9 mouse cellular contexts compared by ENCODE assay signal in the genomic region with DNA sequence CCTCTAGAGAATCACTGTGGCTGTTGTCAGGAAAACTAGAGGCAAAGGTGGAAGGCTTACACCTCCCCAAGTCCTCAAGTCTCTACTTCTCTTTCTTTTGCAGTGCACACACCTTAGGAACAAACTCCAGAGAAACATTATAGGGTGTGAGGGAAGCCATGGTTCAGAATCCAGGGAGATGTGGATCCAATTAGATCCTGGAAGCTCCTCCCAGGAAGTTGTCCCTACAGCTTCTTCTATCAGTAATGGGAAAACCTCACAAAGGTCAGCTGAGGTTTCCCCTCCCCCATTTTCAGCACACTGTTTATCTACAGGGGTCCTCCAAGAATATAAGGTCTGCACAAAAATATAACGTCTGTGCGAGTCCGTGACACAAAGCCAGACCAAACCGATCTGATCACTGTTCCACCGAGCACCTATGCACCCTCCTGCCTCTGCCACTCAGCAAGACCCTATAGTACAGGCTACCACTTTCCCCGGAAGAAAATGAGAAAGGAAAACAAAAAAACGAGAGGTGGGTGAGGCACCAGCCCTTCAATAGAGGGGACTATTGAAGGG. TPM values are rescaled to one million over a fixed set of nuclear protein-coding genes. Genes with fewer than 3 reads are reported as not detected.
DNase-seq lines count a peak whose midpoint lies in the region; ATAC-seq and TF ChIP-seq lines count a peak whose summit lies in the region.
"Had no signal": no experiment of that assay in that cellular context is flagged by ENCODE, and none has a peak within 500 bp of the region (broad histone marks: within the 10 kb centered on the region; RNA-seq: fewer than 3 reads in every experiment).

No protein-coding gene starts in this region.

- ATAC-seq in lung, postnatal 0 days, result no peak
- ATAC-seq in forebrain, postnatal 0 days, result no peak
- ATAC-seq in liver, embryonic 14.5 days (ENCODE audit: insufficient read depth), result no peak
- no peak for ATAC-seq in stomach, postnatal 0 days (ENCODE audit: low FRiP score, low TSS enrichment)

- 38% methylated on average over 7 of the region's 7 CpGs for WGBS in lung, postnatal 0 days
- WGBS in forebrain, postnatal 0 days, result 50% methylated on average over 7 of the region's 7 CpGs
- 26% methylated on average over 7 of the region's 7 CpGs for WGBS in liver, embryonic 14.5 days (ENCODE audit: insufficient replicate concordance)
- WGBS in stomach, postnatal 0 days, result 52% methylated on average over 7 of the region's 7 CpGs

- H3K27me3 ChIP-seq in lung, postnatal 0 days (replicated peaks; ENCODE audit: insufficient read depth, low read length), result no peaks in the 10 kb centered on the region
- H3K27me3 ChIP-seq in forebrain, postnatal 0 days (ENCODE audit: insufficient read depth, low read length), result no peaks in the 10 kb centered on the region
- H3K27me3 ChIP-seq in liver, embryonic 14.5 days (ENCODE audit: control insufficient read depth, insufficient read depth, low read length), result peaks cover 2% of the 10 kb centered on the region; the same call in 1 of the 2 replicates
- no peaks in the 10 kb centered on the region for H3K27me3 ChIP-seq in stomach, postnatal 0 days (ENCODE audit: control insufficient read depth, insufficient read depth, low read length)

- peak overlapping the region; percentile 87 for H3K27ac ChIP-seq in lung, postnatal 0 days (ENCODE audit: low read length)
- H3K27ac ChIP-seq in forebrain, postnatal 0 days (ENCODE audit: low read depth, low read length), result peak overlapping the region; percentile 54; the same call in 1 of the 2 replicates
- no peak overlapping the region for H3K27ac ChIP-seq in liver, embryonic 14.5 days
- H3K27ac ChIP-seq in stomach, postnatal 0 days (replicated peaks), result peak overlapping the region; percentile 86

- H3K36me3 ChIP-seq in lung, postnatal 0 days (ENCODE audit: insufficient read depth, low read length), result no peaks in the 10 kb centered on the region
- H3K36me3 ChIP-seq in forebrain, postnatal 0 days (ENCODE audit: insufficient read depth), result no peaks in the 10 kb centered on the region
- H3K36me3 ChIP-seq in liver, embryonic 14.5 days (replicated peaks; ENCODE audit: control insufficient read depth, insufficient read depth, low read depth), result no peaks in the 10 kb centered on the region
- no peaks in the 10 kb centered on the region for H3K36me3 ChIP-seq in stomach, postnatal 0 days (ENCODE audit: control insufficient read depth, insufficient read depth, low read length)

- H3K4me1 ChIP-seq in lung, postnatal 0 days (ENCODE audit: insufficient read depth, low read depth, low read length), result peaks cover 36% of the 10 kb centered on the region
- H3K4me1 ChIP-seq in forebrain, postnatal 0 days (ENCODE audit: insufficient read depth), result peaks cover 41% of the 10 kb centered on the region
- peaks cover 3 to 27% of the 10 kb centered on the region in 2 experiments for H3K4me1 ChIP-seq in liver, embryonic 14.5 days (replicated peaks; ENCODE audit: control insufficient read depth in 2 of 2, insufficient read depth in 2 of 2, low read length in 1 of 2)
- H3K4me1 ChIP-seq in stomach, postnatal 0 days (replicated peaks; ENCODE audit: control insufficient read depth, insufficient read depth), result peaks cover 14% of the 10 kb centered on the region

- H3K9ac ChIP-seq in lung, postnatal 0 days (replicated peaks; ENCODE audit: low read depth), result peak overlapping the region; percentile 2; the same call in 1 of the 2 replicates
- H3K9ac ChIP-seq in forebrain, postnatal 0 days, result peak overlapping the region; percentile 66; the same call in 1 of the 2 replicates
- H3K9ac ChIP-seq in liver, embryonic 14.5 days (replicated peaks), result no peak overlapping the region
- peak overlapping the region; percentile 2; the same call in 1 of the 2 replicates for H3K9ac ChIP-seq in stomach, postnatal 0 days (ENCODE audit: low read length)

- TF ChIP-seq EP300 in lung, postnatal 0 days (IDR thresholded peaks at IDR 0.05), result no peak
- TF ChIP-seq EP300 in liver, embryonic 14.5 days (IDR thresholded peaks at IDR 0.05; ENCODE audit: low read depth), result no peak
- no peak for TF ChIP-seq EP300 in stomach, postnatal 0 days (optimal IDR thresholded peaks at IDR 0.05)

- TF ChIP-seq CTCF in lung, postnatal 0 days (IDR thresholded peaks at IDR 0.05), result no peak
- TF ChIP-seq CTCF in forebrain, postnatal 0 days (IDR thresholded peaks at IDR 0.05; ENCODE audit: low read depth), result no peak
- no peak for TF ChIP-seq CTCF in liver, embryonic 14.5 days (IDR thresholded peaks at IDR 0.05; ENCODE audit: low read depth)
- TF ChIP-seq CTCF in stomach, postnatal 0 days (IDR thresholded peaks at IDR 0.05; ENCODE audit: low read depth), result no peak

- H3K4me2 ChIP-seq in lung, postnatal 0 days (replicated peaks; ENCODE audit: low read depth, low read length), result peak overlapping the region; percentile 77
- peak overlapping the region; percentile 96 for H3K4me2 ChIP-seq in forebrain, postnatal 0 days (ENCODE audit: low read depth)
- H3K4me2 ChIP-seq in liver, embryonic 14.5 days (ENCODE audit: low read depth), result peak overlapping the region; percentile 74
- peak overlapping the region; percentile 95 for H3K4me2 ChIP-seq in stomach, postnatal 0 days (replicated peaks; ENCODE audit: low read depth)

- no peak for DNase-seq in lung, postnatal 0 days (ENCODE audit: low spot score)
- no peak for DNase-seq in lung, postnatal 36 days
- no peak for DNase-seq in forebrain, postnatal 0 days
- no peak for DNase-seq in liver, embryonic 14.5 days (ENCODE audit: low read depth in 3 of 3, low spot score in 3 of 3)
- no peak for DNase-seq in stomach, postnatal 0 days (ENCODE audit: low spot score)
- no peak for DNase-seq in urinary bladder, postnatal 4 days (ENCODE audit: low spot score in 2 of 2)
- DNase-seq in embryo, embryonic 10 days (ENCODE audit: low spot score), result no peak
- DNase-seq in thymus, postnatal 36 days, result no peak
- DNase-seq: adrenal gland, postnatal 25 days had no signal

- peak overlapping the region; percentile 63 for H3K4me3 ChIP-seq in lung, postnatal 0 days (ENCODE audit: low read depth, low read length)
- peak overlapping the region; percentile 70 for H3K4me3 ChIP-seq in forebrain, postnatal 0 days (ENCODE audit: low read depth, low read length)
- no peak overlapping the region; a peak in 1 of 4 replicates for H3K4me3 ChIP-seq in liver, embryonic 14.5 days (ENCODE audit: insufficient read depth in 1 of 2, low read depth in 2 of 2, low read length in 2 of 2)
- peak overlapping the region; percentile 72 for H3K4me3 ChIP-seq in stomach, postnatal 0 days (ENCODE audit: low read depth, low read length)

- H3K9me3 ChIP-seq in lung, postnatal 0 days (ENCODE audit: low read length), result no peaks in the 10 kb centered on the region
- H3K9me3 ChIP-seq in forebrain, postnatal 0 days (ENCODE audit: low read length), result no peaks in the 10 kb centered on the region
- H3K9me3 ChIP-seq in liver, embryonic 14.5 days (ENCODE audit: control insufficient read depth, low read length), result no peaks in the 10 kb centered on the region
- no peaks in the 10 kb centered on the region for H3K9me3 ChIP-seq in stomach, postnatal 0 days (ENCODE audit: control insufficient read depth, low read length)

RNA-seq across cellular contexts. Expression of a gene that starts 1.3 kb away (rescaled TPM):
- 15.0 and 18.2 TPM in 2 replicates for polyA plus RNA-seq in lung, postnatal 0 days (2015; fragmentation: Nextera tagmentation; extraction: Ambion mirVana)
- total RNA-seq in forebrain, postnatal 0 days (2014; rRNA removed), result 13.2 and 18.1 TPM in 2 replicates
- 6.5 and 7.1 TPM in 2 replicates for polyA plus RNA-seq in forebrain, postnatal 0 days (2015; fragmentation: Nextera tagmentation; extraction: Ambion mirVana)
- polyA plus RNA-seq in liver, embryonic 14.5 days (2012; rRNA removed), result 0.93 and 1.1 TPM in 2 replicates
- 0.99 and 1.3 TPM in 2 replicates for polyA plus RNA-seq in liver, embryonic 14.5 days (2014; fragmentation: Nextera tagmentation; extraction: Ambion mirVana)
- polyA plus RNA-seq in stomach, postnatal 0 days (2015; fragmentation: Nextera tagmentation; extraction: Ambion mirVana), result 7.3 and 8.4 TPM in 2 replicates

RNA-seq across cellular contexts. Expression of a gene that starts 1.4 kb away (rescaled TPM):
- 22.3 and 27.9 TPM in 2 replicates for polyA plus RNA-seq in lung, postnatal 0 days (2015; fragmentation: Nextera tagmentation; extraction: Ambion mirVana)
- 22.6 and 37.0 TPM in 2 replicates for total RNA-seq in forebrain, postnatal 0 days (2014; rRNA removed)
- 22.4 and 23.3 TPM in 2 replicates for polyA plus RNA-seq in forebrain, postnatal 0 days (2015; fragmentation: Nextera tagmentation; extraction: Ambion mirVana)
- polyA plus RNA-seq in liver, embryonic 14.5 days (2012; rRNA removed), result 8.1 and 8.9 TPM in 2 replicates
- 8.8 and 8.9 TPM in 2 replicates for polyA plus RNA-seq in liver, embryonic 14.5 days (2014; fragmentation: Nextera tagmentation; extraction: Ambion mirVana)
- polyA plus RNA-seq in stomach, postnatal 0 days (2015; fragmentation: Nextera tagmentation; extraction: Ambion mirVana), result 30.2 and 35.9 TPM in 2 replicates

Comparison
In these comparisons a context has a peak if more than half of its experiments do, and no peak if none do; other contexts are left out.
1. H3K4me3 ChIP-seq: peak in lung, postnatal 0 days (single experiment), forebrain, postnatal 0 days (single experiment) and stomach, postnatal 0 days (single experiment); none in liver, embryonic 14.5 days (0 of 2).
2. Peak in every context shown above with its lines, with median percentiles within 50 percentile points of each other: H3K4me2 ChIP-seq.